Mouse (Mus musculus) thymus, adult 18-20 months (tissue): ENCODE data around the gene Cst8.
A peak's percentile ranks its signal among the peaks of the same experiment; 100 is the strongest.
"Not testable (repeated sequence)": the region's sequence is repeated elsewhere in the genome, so short reads cannot be mapped to it uniquely, and the experiment has no call there.

Experiments used
- DNase-seq, 2 experiments: peaks; one replicate each; pipeline ENCODE4 v3.0.0; 2022; ENCODE audit warnings: mixed read lengths in 2 of 2

The Cst8 gene

DNA sequence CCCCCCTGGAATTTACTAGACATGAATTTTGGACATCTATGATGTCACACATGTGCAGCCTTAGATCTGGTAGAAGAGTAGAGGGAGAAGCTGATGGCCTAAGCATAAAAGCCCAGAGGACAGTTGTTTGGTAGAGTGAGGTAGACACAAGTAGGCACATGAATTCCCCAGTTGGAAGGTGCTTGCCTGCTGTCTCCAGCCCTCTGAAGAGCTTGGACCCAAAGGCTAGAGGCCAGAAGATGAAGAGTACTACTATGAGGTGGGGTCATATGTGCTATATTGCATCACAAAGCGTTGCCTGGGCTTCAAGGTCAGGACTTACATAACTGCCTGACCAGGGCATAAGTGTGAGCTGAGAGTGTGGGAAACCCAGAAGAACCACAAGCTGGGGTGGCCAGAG, at the start of gene Cst8:
TSS of gene Cst8 (plus strand) at position 301 of the 400 bp plus-strand sequence.
- no peak for DNase-seq

GRCm38 (mm10) chr2:148750058-148750457, 48.5 kb upstream of the Cst8 start, which contains the start of gene Cstl1:
Cstl1 (plus strand) TSS chr2:148750358.
- DNase-seq = no peak

DNA sequence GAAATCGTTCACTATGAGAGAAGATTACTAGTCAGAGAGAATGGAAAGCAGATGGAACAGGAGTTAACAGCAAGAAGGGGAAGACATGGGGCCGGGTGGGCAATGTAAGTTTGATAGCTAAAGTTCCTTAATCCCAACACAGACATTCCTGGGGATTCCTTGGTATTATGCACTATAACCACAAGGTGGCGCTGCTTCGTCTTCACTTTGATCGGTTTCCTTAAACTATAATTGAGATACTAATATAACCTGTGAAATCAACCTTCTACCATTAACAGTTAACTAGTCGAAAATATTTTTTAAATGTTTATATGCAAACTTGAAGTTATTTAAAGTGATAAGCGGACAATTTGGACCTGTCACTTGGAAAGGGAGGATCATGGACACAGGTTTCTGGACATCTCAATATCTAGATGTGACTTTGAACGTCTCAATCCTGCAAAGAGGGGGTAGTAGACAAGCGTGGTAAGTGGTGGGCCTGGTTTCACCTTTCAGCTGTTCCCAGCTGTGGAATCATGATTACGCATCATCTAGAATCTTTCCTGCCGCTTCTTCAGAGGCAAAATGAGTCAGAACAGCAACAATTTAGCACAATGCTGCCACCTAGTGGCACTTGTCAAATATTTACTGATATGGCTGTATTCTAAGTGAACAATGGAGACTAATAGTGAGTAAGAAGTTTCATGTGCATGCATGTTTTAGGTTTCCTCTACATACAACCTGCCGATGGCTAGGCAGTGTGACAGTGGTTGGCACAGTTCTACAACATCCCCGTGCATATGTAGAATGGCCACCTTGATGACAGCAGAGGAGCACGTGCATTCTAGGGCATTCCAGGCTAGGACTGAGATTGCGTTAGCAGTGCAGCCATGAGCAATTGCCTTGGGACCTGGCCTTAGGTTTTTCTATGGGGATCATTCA, 46.4 kb upstream of the Cst8 start:
- DNase-seq = peak in 1 of 2 experiments; percentile 20

GRCm38 (mm10) chr2:148754310-148754846, 44.2 kb upstream of the Cst8 start:
- no peak for DNase-seq

GRCm38 (mm10) chr2:148763648-148764388, 34.8 kb upstream of the Cst8 start:
- no peak for DNase-seq

GRCm38 (mm10) chr2:148771397-148771796, 27.2 kb upstream of the Cst8 start, which contains the start of gene Cst11:
Cst11 (minus strand) TSS chr2:148771497.
- DNase-seq = not testable (repeated sequence)

DNA sequence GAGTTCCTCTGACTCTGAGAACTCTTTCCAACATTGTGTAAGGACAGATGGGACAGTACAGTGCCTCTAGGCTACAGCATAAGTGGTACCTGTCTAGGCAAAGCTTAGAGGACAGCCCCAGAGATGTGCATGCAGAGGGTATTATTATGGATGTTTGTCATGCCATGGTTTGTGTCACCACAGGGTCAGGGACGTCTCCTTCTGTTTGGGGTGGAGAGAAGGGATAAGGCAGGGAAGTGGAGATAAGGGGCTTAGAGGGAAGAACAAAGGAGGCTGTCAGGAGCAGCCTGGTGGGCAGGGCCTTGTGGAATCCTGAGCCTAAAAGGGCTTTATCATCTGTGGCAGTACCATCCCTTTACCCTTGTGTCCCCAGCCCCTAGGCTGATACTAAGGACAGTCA, 16.9 kb upstream of the Cst8 start, which contains the start of gene 8030411F24Rik:
TSS of gene 8030411F24Rik (plus strand) at position 301 of the 400 bp plus-strand sequence.
- DNase-seq = no peak

GRCm38 (mm10) chr2:148789142-148789541, 9.4 kb upstream of the Cst8 start, which contains the start of gene Cst12:
Cst12 (plus strand) TSS chr2:148789361.
- DNase-seq = no peak

DNA sequence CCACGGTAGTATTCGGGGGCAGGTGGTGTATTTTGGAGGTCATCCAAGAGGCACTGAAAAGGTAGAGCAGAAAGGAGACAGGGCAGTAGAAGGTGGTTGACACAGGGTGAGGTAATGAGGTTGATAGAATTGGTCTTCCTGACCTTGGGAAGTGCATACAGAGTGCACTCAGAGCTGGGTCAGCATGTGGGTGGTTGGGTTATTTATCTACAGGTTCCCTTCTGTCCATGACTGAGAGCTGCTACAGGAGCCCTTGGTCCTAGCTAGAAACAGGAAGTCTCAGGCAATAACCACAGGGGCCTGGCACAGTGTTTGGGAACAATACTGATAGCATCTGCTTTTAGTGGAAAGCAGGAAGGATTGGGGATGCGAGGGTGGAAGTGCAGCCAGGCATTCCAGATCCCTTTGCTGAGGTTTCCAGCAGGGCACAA, 2.9 kb downstream of the Cst8 start:
- no peak for DNase-seq

- DNase-seq = no peak
Measured at GRCm38 (mm10) chr2:148806696-148807095, 8.1 kb downstream of the Cst8 start.

DNA sequence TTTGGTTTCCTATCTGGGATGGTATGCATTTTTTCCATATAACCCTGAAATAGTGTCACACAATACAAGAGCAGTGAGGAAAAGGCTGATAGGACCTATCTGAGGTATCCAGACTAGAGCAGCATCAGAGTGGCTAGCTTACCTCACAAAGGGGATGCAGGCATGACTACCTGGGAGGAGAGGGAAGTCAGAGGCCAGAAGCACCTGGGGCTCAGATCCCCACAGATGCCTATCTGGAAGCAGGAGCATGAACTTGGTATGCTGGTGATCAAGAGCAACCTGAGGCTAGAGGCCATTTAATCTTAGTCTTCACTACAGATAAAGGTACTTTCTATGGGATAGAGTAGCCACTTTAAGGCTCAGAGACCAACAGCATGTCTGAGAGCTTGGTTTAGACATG, 21.3 kb downstream of the Cst8 start, which contains the start of gene Cst13:
TSS of gene Cst13 (plus strand) at position 173 of the 400 bp plus-strand sequence.
- no peak for DNase-seq

GRCm38 (mm10) chr2:148825986-148826385, 27.4 kb downstream of the Cst8 start:
- no peak for DNase-seq

DNA sequence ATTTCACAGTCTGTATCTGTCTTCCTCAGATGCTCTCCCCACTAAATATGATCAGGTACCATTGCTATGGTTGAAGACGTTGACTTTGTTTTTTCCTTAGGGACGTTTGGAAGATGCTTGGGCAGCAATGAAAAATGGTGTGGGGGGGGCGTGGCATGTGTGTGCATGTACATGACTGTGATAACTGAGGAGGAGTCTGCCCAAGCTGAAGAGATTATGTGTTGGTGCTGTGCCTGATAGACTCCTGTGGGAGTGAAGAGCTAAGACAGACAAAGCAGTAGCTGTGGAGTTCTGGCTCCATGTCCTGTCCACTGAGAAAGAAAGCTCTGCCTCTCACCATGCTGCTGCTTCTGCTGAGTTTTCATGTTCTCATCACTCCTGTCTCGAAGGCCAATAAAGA, 36.3 kb downstream of the Cst8 start, which contains the start of gene Cst9:
TSS of gene Cst9 (plus strand) at position 236 of the 400 bp plus-strand sequence.
- no peak for DNase-seq

DNA sequence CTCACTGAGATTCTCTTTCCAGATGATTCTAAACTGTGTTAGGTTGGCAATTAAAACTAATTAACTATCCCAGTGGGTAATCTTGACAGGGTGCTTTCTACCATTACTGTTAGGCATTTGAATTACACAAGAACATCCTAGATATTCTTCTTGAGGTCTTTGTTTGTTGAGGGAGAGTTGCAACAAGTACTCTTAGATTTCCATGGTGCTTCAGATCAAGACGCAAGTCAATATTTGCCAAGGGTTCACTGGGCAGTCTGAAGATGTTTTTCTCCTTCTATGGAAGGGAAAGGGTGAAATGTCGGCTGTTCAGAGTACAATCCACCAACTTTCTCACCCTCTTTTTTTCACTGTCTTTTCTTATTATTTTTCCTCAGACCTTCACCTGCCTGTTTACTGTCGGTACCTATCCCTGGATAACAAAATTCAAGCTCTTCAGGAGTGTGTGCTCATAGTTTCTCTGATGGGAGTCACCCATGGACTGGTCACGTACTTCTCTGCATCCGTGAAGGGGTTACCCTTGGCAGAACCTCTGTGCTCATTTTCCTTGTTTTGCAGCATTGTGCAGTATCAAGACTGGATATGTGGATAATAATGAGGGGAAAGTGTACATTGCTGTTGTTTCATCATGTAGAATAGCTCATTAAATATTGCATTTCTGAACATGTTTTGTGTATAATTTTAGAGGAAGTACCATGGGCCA, 39.6 kb downstream of the Cst8 start:
- DNase-seq = no peak

GRCm38 (mm10) chr2:148839224-148839623, 40.6 kb downstream of the Cst8 start:
- DNase-seq = no peak

DNA sequence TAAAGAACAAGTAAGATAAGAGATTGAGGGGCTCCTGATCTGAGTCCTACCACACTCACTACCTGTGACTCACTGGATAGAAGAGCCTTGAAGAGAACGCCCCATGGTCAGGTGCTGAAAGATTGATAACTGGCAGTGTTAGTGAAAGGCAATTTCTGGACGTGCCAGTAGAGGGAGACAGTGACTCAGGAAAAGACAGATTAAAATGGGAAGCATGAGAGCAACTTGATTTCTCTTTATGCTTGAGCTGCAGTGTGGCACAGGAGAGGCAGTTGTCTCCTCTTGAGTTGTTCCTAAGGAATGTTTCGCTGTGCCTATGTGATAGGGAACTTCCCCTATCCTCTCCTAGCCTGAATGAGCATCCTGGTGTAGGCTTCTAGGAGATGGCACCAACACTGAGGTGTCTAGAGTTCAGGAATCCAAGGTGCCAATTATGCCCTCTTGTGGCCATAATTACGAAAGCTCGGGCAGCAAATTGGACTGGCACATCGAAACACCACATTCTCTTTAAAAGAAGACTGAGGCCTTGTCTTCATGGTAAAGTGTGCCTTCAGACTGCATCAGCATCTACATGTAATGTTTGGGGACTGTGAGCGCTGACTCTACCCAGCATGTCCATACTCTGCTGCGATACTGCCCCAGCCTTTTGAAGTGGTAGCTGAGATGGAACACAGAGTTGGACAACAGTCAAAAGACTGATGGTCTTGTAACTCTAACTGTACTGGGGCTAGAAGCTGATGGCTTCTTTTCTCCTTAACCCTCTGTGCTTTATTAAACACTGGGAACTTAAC, 52.7 kb downstream of the Cst8 start:
- DNase-seq = peak in 1 of 2 experiments; percentile 8
